Mouse (Mus musculus) thymus, adult 2 months (tissue): ENCODE data around the gene Gtf2h4.
A peak's percentile ranks its signal among the peaks of the same experiment; 100 is the strongest.

ENCODE experiments used
- CTCF ChIP-seq: fragments of 200-500 bp; IDR thresholded peaks from 2 replicates; pipeline ENCODE4 v1.5.1; 2012; ENCODE audit warnings: mild to moderate bottlenecking, control low read depth, low read length, moderate library complexity, borderline replicate concordance; ENCODE audit not compliant: control insufficient read depth, poor library complexity, insufficient read depth; ENCODE audit errors: extremely low read depth
- POLR2A ChIP-seq: fragments of 200-500 bp; IDR thresholded peaks from 2 replicates; pipeline ENCODE4 v1.6.1; 2012; ENCODE audit warnings: mild to moderate bottlenecking, low read length, control low read depth, moderate library complexity; ENCODE audit not compliant: control insufficient read depth, poor library complexity, insufficient read depth; ENCODE audit errors: extremely low read depth

GRCm38 (mm10) chr17:35633992-35634391 lies 39.5 kb downstream of the Gtf2h4 start:
- no peak for TF ChIP-seq POLR2A
- TF ChIP-seq CTCF: 0 out of 2 replicates have a peak, but pooled peaks have one; percentile 19
